Mouse (Mus musculus) intestine, embryonic 16.5 days (tissue): ENCODE measurements around the gene Ldhb. TPM values are rescaled to one million over a fixed set of nuclear protein-coding genes. Genes with fewer than 3 reads are reported as not detected.

Experiments
- ATAC-seq: fragments of 200-750 bp; cut with Nextera tagmentation; 2 replicates; pipeline ENCODE4 v1.8.0; 2017; ENCODE audit warnings: moderate TSS enrichment, moderate library complexity
- H3K27ac ChIP-seq: fragments of 300-500 bp; sonication (generic); 2 replicates; pipeline ENCODE4 v1.5.1; 2014; ENCODE audit warnings: mild to moderate bottlenecking, low read length
- H3K27me3 ChIP-seq: fragments of 300-500 bp; sonication (generic); replicated peaks from 2 replicates; pipeline ENCODE4 v1.6.1; 2014; ENCODE audit warnings: low read length, control low read depth, mixed read lengths; ENCODE audit not compliant: control insufficient read depth, insufficient read depth
- H3K36me3 ChIP-seq: fragments of 300-500 bp; sonication (generic); 2 replicates; pipeline ENCODE4 v1.6.1; 2014; ENCODE audit warnings: low read length, control low read depth; ENCODE audit not compliant: control insufficient read depth, insufficient read depth
- H3K4me1 ChIP-seq: fragments of 300-500 bp; sonication (generic); 2 replicates; pipeline ENCODE4 v1.6.1; 2014; ENCODE audit warnings: low read length, control low read depth, mixed read lengths; ENCODE audit not compliant: control insufficient read depth, insufficient read depth
- H3K4me2 ChIP-seq: fragments of 300-500 bp; sonication (generic); 2 replicates; pipeline ENCODE4 v1.6.1; 2014; ENCODE audit warnings: low read depth, low read length, control low read depth
- H3K4me3 ChIP-seq: fragments of 300-500 bp; sonication (generic); 2 replicates; pipeline ENCODE4 v1.5.1; 2014; ENCODE audit warnings: mild to moderate bottlenecking, low read length
- H3K9ac ChIP-seq: fragments of 300-500 bp; sonication (generic); 2 replicates; pipeline ENCODE4 v1.6.1; 2014; ENCODE audit warnings: low read depth, low read length
- H3K9me3 ChIP-seq: fragments of 300-500 bp; sonication (generic); 2 replicates; pipeline ENCODE4 v1.6.1; 2016; ENCODE audit warnings: low read length, control low read depth; ENCODE audit not compliant: control insufficient read depth
- WGBS: fragments of 180-500 bp; shearing (Covaris S2); extraction: QIAGEN DNeasy Blood & Tissue Kit; methylation state at CpG from one replicate; pipeline ENCODE4 v1.1.7; 2014; 5-methylcytosine and 5-hydroxymethylcytosine counted together
- polyA plus RNA-seq: library from polyadenylated mRNA; unstranded; fragments of >200 nt; fragmentation: Nextera tagmentation; extraction: Ambion mirVana; gene quantifications from 2 replicates; pipeline ENCODE4 v1.2.1, GENCODE M21; 2015

Gene Ldhb
- 80.5 and 93.6 TPM in 2 replicates for polyA plus RNA-seq

GRCm38 (mm10) chr6:142507785-142508162 lies at the start of gene Ldhb:
TSS of gene Ldhb (minus strand) at chr6:142507957.
- WGBS, result 0% methylated on average over 19 of the region's 19 CpGs
- ATAC-seq, result peak; percentile 99
- Histone ChIP-seq H3K4me2 (peak within 1 kb of the TSS; percentile 94), H3K27me3 (0 out of 2 replicates have a peak, but pooled peaks cover 6% of the 10 kb centered on the region), H3K36me3 (no peaks in the 10 kb centered on the region), H3K4me3 (peak within 1 kb of the TSS; percentile 55), H3K4me1 (0 out of 2 replicates have a peak, but pooled peaks cover 4% of the 10 kb centered on the region), H3K9ac (peak within 1 kb of the TSS; percentile 64), H3K9me3 (no peaks in the 10 kb centered on the region), H3K27ac (0 out of 2 replicates have a peak within 1 kb of the TSS, but pooled peaks have one; percentile 20)

GRCm38 (mm10) chr6:142555988-142556387 lies 48.2 kb upstream of the Ldhb start:
- H3K27me3 ChIP-seq, result no peaks in the 10 kb centered on the region
- H3K4me2 ChIP-seq, result no peak overlapping the region
- ATAC-seq, result no peak
- H3K27ac ChIP-seq, result no peak overlapping the region
- H3K4me3 ChIP-seq, result no peak overlapping the region
- H3K9me3 ChIP-seq, result no peaks in the 10 kb centered on the region
- 0 out of 2 replicates have a peak, but pooled peaks cover under 1% of the 10 kb centered on the region for H3K4me1 ChIP-seq
- no peak overlapping the region for H3K9ac ChIP-seq
- H3K36me3 ChIP-seq, result no peaks in the 10 kb centered on the region
- 62% methylated on average over 1 of the region's 1 CpGs for WGBS

GRCm38 (mm10) chr6:142551482-142551881 lies 43.7 kb upstream of the Ldhb start:
- no peak overlapping the region for H3K9ac ChIP-seq
- H3K4me2 ChIP-seq, result no peak overlapping the region
- H3K27ac ChIP-seq, result no peak overlapping the region
- H3K4me1 ChIP-seq, result 0 out of 2 replicates have a peak, but pooled peaks cover 3% of the 10 kb centered on the region
- ATAC-seq, result no peak
- H3K4me3 ChIP-seq, result no peak overlapping the region
- 52% methylated on average over 4 of the region's 4 CpGs for WGBS
- H3K36me3 ChIP-seq, result no peaks in the 10 kb centered on the region
- H3K27me3 ChIP-seq, result no peaks in the 10 kb centered on the region
- no peaks in the 10 kb centered on the region for H3K9me3 ChIP-seq

- ATAC-seq, result no peak
- H3K27ac ChIP-seq, result peak overlapping the region; percentile 42; the same call in 1 of the 2 replicates
Observed at GRCm38 (mm10) chr6:142550871-142551270, 43.1 kb upstream of the Ldhb start.

GRCm38 (mm10) chr6:142548377-142548776 lies 40.6 kb upstream of the Ldhb start:
- WGBS, result 92% methylated on average over 2 of the region's 2 CpGs
- Histone ChIP-seq H3K27ac (no peak overlapping the region), H3K4me2 (no peak overlapping the region), H3K36me3 (no peaks in the 10 kb centered on the region), H3K4me1 (0 out of 2 replicates have a peak, but pooled peaks cover 3% of the 10 kb centered on the region), H3K9ac (no peak overlapping the region), H3K27me3 (no peaks in the 10 kb centered on the region), H3K4me3 (no peak overlapping the region), H3K9me3 (no peaks in the 10 kb centered on the region)
- no peak for ATAC-seq

More at GRCm38 (mm10) chr6:142550871-142551270, 43.1 kb upstream of the Ldhb start:
- no peaks in the 10 kb centered on the region for H3K27me3 ChIP-seq
- H3K36me3 ChIP-seq, result no peaks in the 10 kb centered on the region
- WGBS, result 40% methylated on average over 4 of the region's 4 CpGs
- H3K9ac ChIP-seq, result no peak overlapping the region
- H3K4me2 ChIP-seq, result no peak overlapping the region
- no peaks in the 10 kb centered on the region for H3K9me3 ChIP-seq
- no peak overlapping the region for H3K4me3 ChIP-seq
- H3K4me1 ChIP-seq, result 0 out of 2 replicates have a peak, but pooled peaks cover 3% of the 10 kb centered on the region

- Histone ChIP-seq H3K4me2 (0 out of 2 replicates have a peak overlapping the region, but pooled peaks have one; percentile 17), H3K36me3 (no peaks in the 10 kb centered on the region), H3K27me3 (no peaks in the 10 kb centered on the region), H3K4me3 (no peak overlapping the region), H3K27ac (peak overlapping the region; percentile 3; the same call in 1 of the 2 replicates), H3K9ac (no peak overlapping the region), H3K9me3 (no peaks in the 10 kb centered on the region), H3K4me1 (no peaks in the 10 kb centered on the region)
- 53% methylated on average over 14 of the region's 14 CpGs for WGBS
- ATAC-seq, result peak; percentile 47; the same call in 1 of the 2 replicates
Observed at GRCm38 (mm10) chr6:142545132-142545531, 37.4 kb upstream of the Ldhb start.

GRCm38 (mm10) chr6:142543648-142544047 lies 35.9 kb upstream of the Ldhb start:
- Histone ChIP-seq H3K27me3 (no peaks in the 10 kb centered on the region), H3K4me2 (no peak overlapping the region), H3K4me3 (no peak overlapping the region), H3K9me3 (no peaks in the 10 kb centered on the region), H3K9ac (no peak overlapping the region), H3K36me3 (no peaks in the 10 kb centered on the region), H3K4me1 (no peaks in the 10 kb centered on the region), H3K27ac (peak overlapping the region; percentile 55; the same call in 1 of the 2 replicates)
- ATAC-seq, result no peak
- 41% methylated on average over 4 of the region's 4 CpGs for WGBS

- H3K4me3 ChIP-seq, result no peak overlapping the region
- peaks cover 3% of the 10 kb centered on the region; the same call in 1 of the 2 replicates for H3K4me1 ChIP-seq
- H3K36me3 ChIP-seq, result no peaks in the 10 kb centered on the region
- no peak overlapping the region for H3K4me2 ChIP-seq
- no peak overlapping the region for H3K9ac ChIP-seq
- H3K27me3 ChIP-seq, result no peaks in the 10 kb centered on the region
- WGBS, result 56% methylated on average over 6 of the region's 6 CpGs
- H3K27ac ChIP-seq, result peak overlapping the region; percentile 53
- H3K9me3 ChIP-seq, result no peaks in the 10 kb centered on the region
- ATAC-seq, result peak; percentile 33; the same call in 1 of the 2 replicates
Observed at GRCm38 (mm10) chr6:142542800-142543175, 35.0 kb upstream of the Ldhb start.

- 44% methylated on average over 8 of the region's 8 CpGs for WGBS
- H3K4me3 ChIP-seq, result no peak overlapping the region
- no peaks in the 10 kb centered on the region for H3K9me3 ChIP-seq
- H3K27me3 ChIP-seq, result no peaks in the 10 kb centered on the region
- H3K36me3 ChIP-seq, result no peaks in the 10 kb centered on the region
- peak; percentile 51 for ATAC-seq
- no peak overlapping the region for H3K9ac ChIP-seq
- H3K27ac ChIP-seq, result peak overlapping the region; percentile 60
- H3K4me2 ChIP-seq, result no peak overlapping the region
- H3K4me1 ChIP-seq, result peaks cover 3% of the 10 kb centered on the region; the same call in 1 of the 2 replicates
Observed at GRCm38 (mm10) chr6:142542082-142542799, 34.5 kb upstream of the Ldhb start.
